Mouse (Mus musculus): ENCODE measurements around the gene Sesn1. TPM values are rescaled to one million over a fixed set of nuclear protein-coding genes. Genes with fewer than 3 reads are reported as not detected.

The Sesn1 gene
- total and polyA plus RNA-seq, 3 experiments, result 11.7 TPM; not detected in 1

GRCm38 (mm10) chr10:41823916-41824315 lies 14.2 kb downstream of the Sesn1 start:
- Histone ChIP-seq H3K27ac (ENCODE audit: control insufficient read depth, low read depth, low read length) (no peak overlapping the region), H3K9me3 (replicated peaks; ENCODE audit: insufficient read depth, low read length) (no peaks in the 10 kb centered on the region), H3K4me3 (ENCODE audit: control insufficient read depth in 1 of 2, insufficient read depth in 1 of 2, low read depth in 2 of 2, low read length in 2 of 2) (no peak overlapping the region), H3K9ac (ENCODE audit: control insufficient read depth, low read depth, low read length, poor library complexity, severe bottlenecking) (no peak overlapping the region), H3K79me2 (ENCODE audit: control insufficient read depth, insufficient read depth, low read length, poor library complexity) (peaks cover 2% of the 10 kb centered on the region; the same call in 1 of the 2 replicates), H3K4me1 (ENCODE audit: control insufficient read depth in 1 of 2, insufficient read depth in 2 of 2, low read length in 2 of 2) (peaks cover 8 to 23% of the 10 kb centered on the region in 2 experiments), H3K36me3 (ENCODE audit: control insufficient read depth in 1 of 2, insufficient read depth in 2 of 2, low read length in 2 of 2) (peaks cover 0 to 22% of the 10 kb centered on the region in 2 experiments; a peak in 2 of 4 replicates), H3K27me3 (ENCODE audit: control insufficient read depth in 1 of 2, insufficient read depth in 2 of 2, low read length in 2 of 2) (no peaks in the 10 kb centered on the region)
- peak; percentile 20 for DNase-seq (ENCODE audit: low read depth, low spot score)
- TF ChIP-seq SMC3 (IDR thresholded peaks at IDR 0.05; ENCODE audit: low read depth, low read length) (no peak), MYB (IDR thresholded peaks at IDR 0.05; ENCODE audit: low read depth, low read length) (no peak), ZC3H11A (IDR thresholded peaks at IDR 0.05; ENCODE audit: low read depth, low read length) (no peak), MEF2A (IDR thresholded peaks at IDR 0.05; ENCODE audit: extremely low read depth, insufficient replicate concordance, low read depth, low read length, poor library complexity, severe bottlenecking) (no peak), RCOR1 (IDR thresholded peaks at IDR 0.05; ENCODE audit: low read depth, low read length) (no peak), MAFK (IDR thresholded peaks at IDR 0.05; ENCODE audit: borderline replicate concordance, low read depth, low read length) (no peak), ELF1 (IDR thresholded peaks at IDR 0.05; ENCODE audit: low read depth, low read length) (no peak), POLR2AphosphoS5 (IDR thresholded peaks at IDR 0.05; ENCODE audit: borderline replicate concordance, low read depth, low read length) (no peak), E2F4 (IDR thresholded peaks at IDR 0.05; ENCODE audit: borderline replicate concordance, low read depth, low read length) (no peak), TAL1 (IDR thresholded peaks at IDR 0.05; ENCODE audit: low read length) (no peak), MXI1 (IDR thresholded peaks at IDR 0.05; ENCODE audit: low read depth, low read length) (no peak), BHLHE40 (IDR thresholded peaks at IDR 0.05; ENCODE audit: borderline replicate concordance, low read depth, low read length) (no peak), ZMIZ1 (IDR thresholded peaks at IDR 0.05; ENCODE audit: low read depth, low read length) (no peak), ZNF384 (IDR thresholded peaks at IDR 0.05; ENCODE audit: low read depth, low read length) (no peak), HCFC1 (IDR thresholded peaks at IDR 0.05; ENCODE audit: low read depth, low read length) (no peak), MAZ (IDR thresholded peaks at IDR 0.05; ENCODE audit: low read depth, low read length) (no peak), CHD1 (IDR thresholded peaks at IDR 0.05; ENCODE audit: low read depth, low read length) (no peak), USF1 (IDR thresholded peaks at IDR 0.05; ENCODE audit: low read depth, low read length) (no peak)

- Histone ChIP-seq H3K4me1 (ENCODE audit: control insufficient read depth in 1 of 2, insufficient read depth in 2 of 2, low read length in 2 of 2) (peaks cover 8 to 23% of the 10 kb centered on the region in 2 experiments), H3K4me3 (ENCODE audit: control insufficient read depth in 1 of 2, insufficient read depth in 1 of 2, low read depth in 2 of 2, low read length in 2 of 2) (no peak overlapping the region), H3K79me2 (ENCODE audit: control insufficient read depth, insufficient read depth, low read length, poor library complexity) (peaks cover 2% of the 10 kb centered on the region; the same call in 1 of the 2 replicates), H3K27ac (ENCODE audit: control insufficient read depth, low read depth, low read length) (no peak overlapping the region), H3K27me3 (ENCODE audit: control insufficient read depth in 1 of 2, insufficient read depth in 2 of 2, low read length in 2 of 2) (no peaks in the 10 kb centered on the region), H3K36me3 (ENCODE audit: control insufficient read depth in 1 of 2, insufficient read depth in 2 of 2, low read length in 2 of 2) (peaks cover 0 to 22% of the 10 kb centered on the region in 2 experiments; a peak in 2 of 4 replicates), H3K9ac (ENCODE audit: control insufficient read depth, low read depth, low read length, poor library complexity, severe bottlenecking) (no peak overlapping the region), H3K9me3 (replicated peaks; ENCODE audit: insufficient read depth, low read length) (no peaks in the 10 kb centered on the region)
- TF ChIP-seq CHD1 (IDR thresholded peaks at IDR 0.05; ENCODE audit: low read depth, low read length), result no peak
- TF ChIP-seq JUND (IDR thresholded peaks at IDR 0.05; ENCODE audit: low read depth, low read length), result no peak
- no peak for TF ChIP-seq ZMIZ1 (IDR thresholded peaks at IDR 0.05; ENCODE audit: low read depth, low read length)
- TF ChIP-seq RCOR1 (IDR thresholded peaks at IDR 0.05; ENCODE audit: low read depth, low read length), result no peak
- TF ChIP-seq MAX (IDR thresholded peaks at IDR 0.05; ENCODE audit: low read length), result no peak
- TF ChIP-seq MAFK (IDR thresholded peaks at IDR 0.05; ENCODE audit: borderline replicate concordance, low read depth, low read length), result no peak
- no peak for TF ChIP-seq MYB (IDR thresholded peaks at IDR 0.05; ENCODE audit: low read depth, low read length)
- TF ChIP-seq RAD21 (IDR thresholded peaks at IDR 0.05; ENCODE audit: low read depth, low read length), result no peak
- TF ChIP-seq TCF12 (IDR thresholded peaks at IDR 0.05; ENCODE audit: low read depth, low read length), result no peak
- no peak for TF ChIP-seq POLR2A (IDR thresholded peaks at IDR 0.05; ENCODE audit: control insufficient read depth in 1 of 2, insufficient read depth in 1 of 2, low read depth in 1 of 2, low read length in 2 of 2, poor library complexity in 1 of 2)
- TF ChIP-seq E2F4 (IDR thresholded peaks at IDR 0.05; ENCODE audit: borderline replicate concordance, low read depth, low read length), result no peak
- TF ChIP-seq CTCF (IDR thresholded peaks at IDR 0.05 in 2 of 3, conservative IDR thresholded peaks at IDR 0.05 in 1 of 3; ENCODE audit: control insufficient read depth in 1 of 3, insufficient read depth in 1 of 3, low read depth in 2 of 3, low read length in 3 of 3, poor library complexity in 1 of 3, severe bottlenecking in 1 of 3), result no peak
- no peak for TF ChIP-seq ZKSCAN1 (IDR thresholded peaks at IDR 0.05; ENCODE audit: low read depth, low read length)
- no peak for TF ChIP-seq USF2 (IDR thresholded peaks at IDR 0.05; ENCODE audit: borderline replicate concordance in 1 of 2, insufficient read depth in 1 of 2, low read depth in 1 of 2, low read length in 2 of 2)
- TF ChIP-seq ETS1 (IDR thresholded peaks at IDR 0.05; ENCODE audit: low read depth, low read length), result no peak
- no peak for DNase-seq (ENCODE audit: low read depth, low spot score)
Observed at GRCm38 (mm10) chr10:41825041-41825440, 15.3 kb downstream of the Sesn1 start.

All from MEL (cell line).